Mouse (Mus musculus): Measurements from ENCODE around the gene Lct. TPM values are rescaled to one million over a fixed set of nuclear protein-coding genes. Genes with fewer than 3 reads are reported as not detected.
"Not testable (repeated sequence)": the region's sequence is repeated elsewhere in the genome, so short reads cannot be mapped to it uniquely, and the experiment has no call there.

Gene Lct
- total RNA-seq, 4 experiments from 2014 or later: not detected

GRCm38 (mm10) chr1:128295717-128296528, 32.2 kb downstream of the Lct start:
- DNase-seq (ENCODE audit: low spot score): no peak

GRCm38 (mm10) chr1:128295296-128295695, 32.8 kb downstream of the Lct start:
- no peak for DNase-seq (ENCODE audit: low spot score)

- no peak for DNase-seq (ENCODE audit: low spot score)
Measured at GRCm38 (mm10) chr1:128293524-128293923, 34.6 kb downstream of the Lct start.

- DNase-seq (ENCODE audit: low spot score): no peak
Measured at GRCm38 (mm10) chr1:128290295-128290694, 37.8 kb downstream of the Lct start.

GRCm38 (mm10) chr1:128285136-128285535, 43.0 kb downstream of the Lct start:
- no peak for DNase-seq (ENCODE audit: low spot score)

- no peak for DNase-seq (ENCODE audit: low spot score)
Measured at GRCm38 (mm10) chr1:128284157-128284690, 43.9 kb downstream of the Lct start.

GRCm38 (mm10) chr1:128282924-128283323, 45.2 kb downstream of the Lct start:
- no peak for DNase-seq (ENCODE audit: low spot score)

GRCm38 (mm10) chr1:128281753-128282152, 46.4 kb downstream of the Lct start:
- DNase-seq (ENCODE audit: low spot score): no peak

GRCm38 (mm10) chr1:128278563-128278962, 49.6 kb downstream of the Lct start:
- DNase-seq (ENCODE audit: low spot score): no peak

GRCm38 (mm10) chr1:128275908-128276307, 52.2 kb downstream of the Lct start:
- DNase-seq (ENCODE audit: low spot score): no peak

GRCm38 (mm10) chr1:128270731-128271130, 57.4 kb downstream of the Lct start:
- no peak for DNase-seq (ENCODE audit: low spot score)

GRCm38 (mm10) chr1:128267061-128267460, 61.1 kb downstream of the Lct start:
- DNase-seq (ENCODE audit: low spot score): not testable (repeated sequence)

- no peak for DNase-seq (ENCODE audit: low spot score)
Measured at GRCm38 (mm10) chr1:128244727-128245355, 83.3 kb downstream of the Lct start.

- peak; percentile 92 for DNase-seq (ENCODE audit: low spot score)
Measured at GRCm38 (mm10) chr1:128243996-128244726, 84.0 kb downstream of the Lct start.

- no peak for DNase-seq (ENCODE audit: low spot score)
Measured at GRCm38 (mm10) chr1:128243627-128243995, 84.5 kb downstream of the Lct start, which contains the start of gene Ubxn4. Gene Ubxn4, plus strand, starts transcription at chr1:128243964.

GRCm38 (mm10) chr1:128235181-128235580, 92.9 kb downstream of the Lct start:
- DNase-seq (ENCODE audit: low spot score): no peak

Other genes starting within 250 kb of the Lct start
- 1 to 10 TPM; 3.5 to 5.7 (median 5.3) TPM for gene Zranb3, start 225.3 kb downstream of the Lct start, total RNA-seq (2022)
- 10 to 100 TPM; 47.7 to 53.2 (median 48.9) TPM for gene R3hdm1, start 225.0 kb downstream of the Lct start, total RNA-seq (2022)
- gene Ubxn4, start 84.4 kb downstream of the Lct start, total RNA-seq (2022): 10 to 100 TPM; 35.4 to 43.4 (median 40.7) TPM
- gene Mcm6, start 31.3 kb upstream of the Lct start, total RNA-seq (2022): 1 to 10 TPM; 4.9 to 6.2 (median 5.5) TPM
- gene Dars, start 89.0 kb upstream of the Lct start, total RNA-seq (2022): 10 to 100 TPM; 64.0 to 71.4 (median 65.7) TPM